Mouse (Mus musculus): Measurements from ENCODE around the gene Tead1.

Gene Tead1

GRCm38 (mm10) chr7:112686586-112686985 lies 7.5 kb downstream of the Tead1 start:
- DNase-seq (ENCODE audit: low read depth, low spot score): no peak

- DNase-seq (ENCODE audit: low read depth, low spot score): peak; percentile 95
These were observed 9.4 kb downstream of the Tead1 start for GRCm38 (mm10) chr7:112688425-112689001.

GRCm38 (mm10) chr7:112690836-112691781 lies 12.0 kb downstream of the Tead1 start:
- peak; percentile 99 for DNase-seq (ENCODE audit: low read depth, low spot score)

- no peak for DNase-seq (ENCODE audit: low read depth, low spot score)
These were observed 14.4 kb downstream of the Tead1 start for GRCm38 (mm10) chr7:112693566-112693965.

GRCm38 (mm10) chr7:112696777-112697161 lies 17.7 kb downstream of the Tead1 start:
- DNase-seq (ENCODE audit: low read depth, low spot score): no peak

GRCm38 (mm10) chr7:112697162-112697841 lies 18.2 kb downstream of the Tead1 start:
- DNase-seq (ENCODE audit: low read depth, low spot score): no peak

GRCm38 (mm10) chr7:112700082-112700481 lies 21.0 kb downstream of the Tead1 start:
- peak; percentile 65 for DNase-seq (ENCODE audit: low read depth, low spot score)

GRCm38 (mm10) chr7:112703341-112703740 lies 24.2 kb downstream of the Tead1 start:
- no peak for DNase-seq (ENCODE audit: low read depth, low spot score)

- no peak for DNase-seq (ENCODE audit: low read depth, low spot score)
These were observed 26.8 kb downstream of the Tead1 start for GRCm38 (mm10) chr7:112705870-112706269.

- no peak for DNase-seq (ENCODE audit: low read depth, low spot score)
These were observed 27.6 kb downstream of the Tead1 start for GRCm38 (mm10) chr7:112706756-112707155.

- DNase-seq (ENCODE audit: low read depth, low spot score): no peak
These were observed 31.4 kb downstream of the Tead1 start for GRCm38 (mm10) chr7:112710409-112711107.

GRCm38 (mm10) chr7:112711977-112712376 lies 32.9 kb downstream of the Tead1 start:
- DNase-seq (ENCODE audit: low read depth, low spot score): no peak

- DNase-seq (ENCODE audit: low read depth, low spot score): no peak
These were observed 34.4 kb downstream of the Tead1 start for GRCm38 (mm10) chr7:112713509-112713908.

- no peak for DNase-seq (ENCODE audit: low read depth, low spot score)
These were observed 35.7 kb downstream of the Tead1 start for GRCm38 (mm10) chr7:112714783-112715182.

GRCm38 (mm10) chr7:112716701-112717100 lies 37.6 kb downstream of the Tead1 start:
- no peak for DNase-seq (ENCODE audit: low read depth, low spot score)

- DNase-seq (ENCODE audit: low read depth, low spot score): no peak
These were observed 38.6 kb downstream of the Tead1 start for GRCm38 (mm10) chr7:112717676-112718075.

- DNase-seq (ENCODE audit: low read depth, low spot score): no peak
These were observed 40.5 kb downstream of the Tead1 start for GRCm38 (mm10) chr7:112719394-112720142.

GRCm38 (mm10) chr7:112720143-112720988 lies 41.2 kb downstream of the Tead1 start:
- no peak for DNase-seq (ENCODE audit: low read depth, low spot score)

- DNase-seq (ENCODE audit: low read depth, low spot score): no peak
These were observed 41.8 kb downstream of the Tead1 start for GRCm38 (mm10) chr7:112720989-112721337.

GRCm38 (mm10) chr7:112721859-112722258 lies 42.7 kb downstream of the Tead1 start:
- DNase-seq (ENCODE audit: low read depth, low spot score): no peak

Measured in ES-CJ7 (cell line).